Mouse (Mus musculus) bone marrow, adult 2 months (tissue): Measurements from ENCODE around the gene Il11ra2. TPM values are rescaled to one million over a fixed set of nuclear protein-coding genes. Genes with fewer than 3 reads are reported as not detected.
"Not testable (repeated sequence)": the region's sequence is repeated elsewhere in the genome, so short reads cannot be mapped to it uniquely, and the experiment has no call there.

Source experiments
- H3K27ac ChIP-seq: fragments of 200-500 bp; 2 replicates; pipeline ENCODE4 v1.5.1; 2012; ENCODE audit warnings: low read depth, mild to moderate bottlenecking, control low read depth, inconsistent platforms, low read length; ENCODE audit not compliant: control insufficient read depth, poor library complexity, insufficient read depth
- H3K4me1 ChIP-seq: fragments of 200-500 bp; 2 replicates; pipeline ENCODE4 v1.6.1; 2011; ENCODE audit warnings: low read length; ENCODE audit not compliant: control insufficient read depth, insufficient read depth
- H3K4me3 ChIP-seq: fragments of 200-500 bp; replicated peaks from 2 replicates; pipeline ENCODE3; 2011; ENCODE audit warnings: mild to moderate bottlenecking, low read depth, low read length, control low read depth; ENCODE audit not compliant: control insufficient read depth
- WGBS: fragments of 180-500 bp; shearing (Covaris S2); methylation state at CpG from one replicate; pipeline ENCODE4 v1.1.7; 2018; 5-methylcytosine and 5-hydroxymethylcytosine counted together
- polyA plus RNA-seq: library from polyadenylated mRNA; stranded (reverse); fragments of >200 nt; gene quantifications from 2 replicates; pipeline ENCODE4 v1.2.4, GENCODE M21; 2011; ENCODE audit warnings: low replicate concordance; ENCODE audit not compliant: missing spikeins, insufficient read depth, insufficient read length

Il11ra2 gene
- polyA plus RNA-seq, result not detected in 2 replicates

- H3K4me3 ChIP-seq, H3K4me1 ChIP-seq, H3K27ac ChIP-seq: not testable (repeated sequence)
- no CpG with 5 or more reads among the region's 3 CpGs for WGBS
These were observed at the start of gene Il11ra2 for GRCm38 (mm10) chr4:42661793-42662192. Il11ra2 (minus strand) TSS chr4:42661893.

GRCm38 (mm10) chr4:42682183-42682524, 20.5 kb upstream of the Il11ra2 start:
- no CpG with 5 or more reads among the region's 18 CpGs for WGBS
- not testable (repeated sequence) for H3K4me1 ChIP-seq, H3K4me3 ChIP-seq, H3K27ac ChIP-seq

GRCm38 (mm10) chr4:42681473-42682182, 19.9 kb upstream of the Il11ra2 start:
- WGBS, result no CpG with 5 or more reads among the region's 66 CpGs
- not testable (repeated sequence) for H3K4me3 ChIP-seq, H3K27ac ChIP-seq, H3K4me1 ChIP-seq

GRCm38 (mm10) chr4:42680374-42681356, 19.0 kb upstream of the Il11ra2 start:
- not testable (repeated sequence) for H3K27ac ChIP-seq, H3K4me3 ChIP-seq, H3K4me1 ChIP-seq
- no CpG with 5 or more reads among the region's 32 CpGs for WGBS

- not testable (repeated sequence) for H3K27ac ChIP-seq, H3K4me3 ChIP-seq, H3K4me1 ChIP-seq
- no CpG with 5 or more reads among the region's 7 CpGs for WGBS
These were observed 17.7 kb upstream of the Il11ra2 start for GRCm38 (mm10) chr4:42679365-42679764.

GRCm38 (mm10) chr4:42675415-42675814, 13.7 kb upstream of the Il11ra2 start:
- WGBS, result no CpG with 5 or more reads among the region's 4 CpGs
- H3K27ac ChIP-seq, H3K4me1 ChIP-seq: not testable (repeated sequence)

GRCm38 (mm10) chr4:42654951-42655350, 6.7 kb downstream of the Il11ra2 start, which contains the start of gene Ccl27b:
Ccl27b (plus strand) TSS chr4:42655251.
- not testable (repeated sequence) for H3K27ac ChIP-seq, H3K4me1 ChIP-seq, H3K4me3 ChIP-seq
- WGBS, result no CpG with 5 or more reads among the region's 9 CpGs

More at GRCm38 (mm10) chr4:42675415-42675814, 13.7 kb upstream of the Il11ra2 start:
- H3K4me3 ChIP-seq, result not testable (repeated sequence)

GRCm38 (mm10) chr4:42629419-42629818, 32.3 kb downstream of the Il11ra2 start, which contains the start of gene Gm2564:
Gm2564 (plus strand) TSS chr4:42629719.
- not testable (repeated sequence) for H3K4me3 ChIP-seq, H3K4me1 ChIP-seq, H3K27ac ChIP-seq
- no CpG with 5 or more reads among the region's 8 CpGs for WGBS

- H3K4me3 ChIP-seq, H3K27ac ChIP-seq, H3K4me1 ChIP-seq: not testable (repeated sequence)
- no CpG with 5 or more reads among the region's 5 CpGs for WGBS
These were observed 49.8 kb downstream of the Il11ra2 start, which contains the start of gene Gm10591 for GRCm38 (mm10) chr4:42611895-42612294. Gm10591 (plus strand) TSS chr4:42612195.

Other genes with a start within 250 kb of the Il11ra2 start
- not detected in 2 replicates for gene Gm21586, start 222.5 kb downstream of the Il11ra2 start, polyA plus RNA-seq
- gene Gm2163, start 195.1 kb downstream of the Il11ra2 start, polyA plus RNA-seq, result not detected in 2 replicates
- gene Fam205a2, start 133.7 kb downstream of the Il11ra2 start, polyA plus RNA-seq, result not detected in 2 replicates
- not detected in 2 replicates for gene Gm10591, start 49.7 kb downstream of the Il11ra2 start, polyA plus RNA-seq
- not detected in 2 replicates for gene Gm2564, start 32.2 kb downstream of the Il11ra2 start, polyA plus RNA-seq
- not detected in 2 replicates for gene Ccl27b, start 6.6 kb downstream of the Il11ra2 start, polyA plus RNA-seq
- not detected in 2 replicates for gene 4930578G10Rik, start 73.7 kb upstream of the Il11ra2 start, polyA plus RNA-seq
- 3.8 TPM in 1 of 2 replicates, not detected in the other for gene Ccl19, start 94.7 kb upstream of the Il11ra2 start, polyA plus RNA-seq
- not detected in 2 replicates for gene Ccl21a, start 112.1 kb upstream of the Il11ra2 start, polyA plus RNA-seq
- 0.45 and 0.84 TPM in 2 replicates for gene Fam205a1, start 192.0 kb upstream of the Il11ra2 start, polyA plus RNA-seq
- not detected in 2 replicates for gene Gm12394, start 194.9 kb upstream of the Il11ra2 start, polyA plus RNA-seq
- gene Fam205c, start 212.3 kb upstream of the Il11ra2 start, polyA plus RNA-seq, result not detected in 2 replicates